ENCODE assay signal across 8 mouse cellular contexts in the genomic region with DNA sequence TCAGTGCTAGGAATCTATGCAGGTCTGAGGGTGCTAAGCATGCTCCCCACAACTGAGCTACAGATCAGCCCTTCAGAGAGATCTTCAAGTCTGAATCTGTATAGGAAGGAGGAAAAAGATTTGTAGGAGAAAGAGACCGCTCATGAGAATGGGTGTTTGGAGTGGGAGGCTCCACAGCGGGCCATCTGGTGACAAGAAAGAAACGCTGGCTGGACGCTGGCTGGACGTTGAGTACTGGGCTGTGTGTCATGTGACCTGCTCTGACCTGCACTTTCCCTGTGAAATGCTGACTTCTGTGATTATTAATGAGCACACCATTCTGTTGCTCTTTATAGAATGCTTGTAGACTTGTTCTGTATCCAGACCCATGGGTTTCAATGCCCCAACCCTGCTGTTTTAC. TPM values are rescaled to one million over a fixed set of nuclear protein-coding genes. Genes with fewer than 3 reads are reported as not detected.
DNase-seq lines count a peak whose midpoint lies in the region; ATAC-seq and TF ChIP-seq lines count a peak whose summit lies in the region.
"Had no signal": no experiment of that assay in that cellular context is flagged by ENCODE, and none has a peak within 500 bp of the region (broad histone marks: within the 10 kb centered on the region; RNA-seq: fewer than 3 reads in every experiment).

No protein-coding gene starts in this region.

- DNase-seq in midbrain, postnatal 0 days (ENCODE audit: low spot score) = peak; percentile 22
- DNase-seq in gastrocnemius, postnatal 14 days = peak; percentile 66
- DNase-seq in frontal cortex, postnatal 14 days (ENCODE audit: low spot score in 2 of 2) = no peak
- no peak for DNase-seq in left cerebral cortex, postnatal 14 days (ENCODE audit: low spot score in 2 of 2)
- DNase-seq: liver had no signal

- no peak overlapping the region for H3K27ac ChIP-seq in midbrain, postnatal 0 days (ENCODE audit: low read depth, low read length)
- no peak overlapping the region for H3K27ac ChIP-seq in midbrain, embryonic 15.5 days
- H3K27ac ChIP-seq in kidney, embryonic 15.5 days = peak overlapping the region; percentile 77
- peak overlapping the region; percentile 83 for H3K27ac ChIP-seq in stomach, embryonic 14.5 days (ENCODE audit: low read length)

- H3K9me3 ChIP-seq in midbrain, postnatal 0 days (ENCODE audit: low read length) = no peaks in the 10 kb centered on the region
- H3K9me3 ChIP-seq in midbrain, embryonic 15.5 days = no peaks in the 10 kb centered on the region
- H3K9me3 ChIP-seq in kidney, embryonic 15.5 days (replicated peaks) = no peaks in the 10 kb centered on the region
- H3K9me3 ChIP-seq in stomach, embryonic 14.5 days (ENCODE audit: control insufficient read depth, low read depth, low read length) = no peaks in the 10 kb centered on the region

- H3K36me3 ChIP-seq in midbrain, postnatal 0 days (ENCODE audit: insufficient read depth, low read length) = peaks cover 28% of the 10 kb centered on the region
- H3K36me3 ChIP-seq in midbrain, embryonic 15.5 days (replicated peaks) = peaks cover 10% of the 10 kb centered on the region; the same call in 1 of the 2 replicates
- peaks cover 26% of the 10 kb centered on the region for H3K36me3 ChIP-seq in kidney, embryonic 15.5 days
- no peaks in the 10 kb centered on the region for H3K36me3 ChIP-seq in stomach, embryonic 14.5 days (ENCODE audit: control insufficient read depth, insufficient read depth, low read length)

- no peaks in the 10 kb centered on the region for H3K27me3 ChIP-seq in midbrain, postnatal 0 days (ENCODE audit: insufficient read depth, low read length)
- H3K27me3 ChIP-seq in midbrain, embryonic 15.5 days (replicated peaks) = no peaks in the 10 kb centered on the region
- no peaks in the 10 kb centered on the region for H3K27me3 ChIP-seq in kidney, embryonic 15.5 days
- H3K27me3 ChIP-seq in stomach, embryonic 14.5 days (ENCODE audit: control insufficient read depth, insufficient read depth, low read length) = no peaks in the 10 kb centered on the region

- no peak overlapping the region for H3K4me3 ChIP-seq in midbrain, postnatal 0 days (ENCODE audit: low read depth, low read length)
- H3K4me3 ChIP-seq in midbrain, embryonic 15.5 days = no peak overlapping the region
- no peak overlapping the region for H3K4me3 ChIP-seq in kidney, embryonic 15.5 days (replicated peaks)
- no peak overlapping the region for H3K4me3 ChIP-seq in stomach, embryonic 14.5 days (ENCODE audit: low read depth, low read length)

- WGBS in midbrain, postnatal 0 days = 38% methylated on average over 5 of the region's 5 CpGs
- WGBS in midbrain, embryonic 15.5 days = 58% methylated on average over 5 of the region's 5 CpGs
- 30% methylated on average over 5 of the region's 5 CpGs for WGBS in kidney, embryonic 15.5 days
- WGBS in stomach, embryonic 14.5 days = 31% methylated on average over 5 of the region's 5 CpGs

- H3K4me1 ChIP-seq in midbrain, postnatal 0 days (ENCODE audit: insufficient read depth, low read length) = no peaks in the 10 kb centered on the region
- H3K4me1 ChIP-seq in midbrain, embryonic 15.5 days = no peaks in the 10 kb centered on the region
- H3K4me1 ChIP-seq in kidney, embryonic 15.5 days = peaks cover 18% of the 10 kb centered on the region
- H3K4me1 ChIP-seq in stomach, embryonic 14.5 days (ENCODE audit: control insufficient read depth, insufficient read depth, low read length) = peaks cover 12% of the 10 kb centered on the region; the same call in 1 of the 2 replicates

- intact Hi-C loops in gastrocnemius, postnatal 14 days (cut with DNase I; ENCODE audit: low total_unique reads) = no loop called here
- intact Hi-C loops in left cerebral cortex, postnatal 14 days (cut with DNase I) = no loop called here

- H3K9ac ChIP-seq in midbrain, postnatal 0 days (replicated peaks; ENCODE audit: low read length, poor library complexity, severe bottlenecking) = no peak overlapping the region
- no peak overlapping the region for H3K9ac ChIP-seq in midbrain, embryonic 15.5 days
- no peak overlapping the region for H3K9ac ChIP-seq in kidney, embryonic 15.5 days
- no peak overlapping the region for H3K9ac ChIP-seq in stomach, embryonic 14.5 days (replicated peaks; ENCODE audit: low read depth, low read length)

- no peak for ATAC-seq in midbrain, postnatal 0 days (ENCODE audit: low FRiP score)
- ATAC-seq in midbrain, embryonic 15.5 days (replicated peaks) = no peak
- ATAC-seq in kidney, embryonic 15.5 days (replicated peaks; ENCODE audit: low FRiP score) = peak; percentile 59
- ATAC-seq in stomach, embryonic 14.5 days (ENCODE audit: insufficient number of reproducible peaks, insufficient read depth, low FRiP score, low read depth) = peak; percentile 53; the same call in 1 of the 2 replicates

- TF ChIP-seq CTCF in midbrain, postnatal 0 days (IDR thresholded peaks at IDR 0.05) = no peak

- H3K4me2 ChIP-seq in midbrain, postnatal 0 days (ENCODE audit: low read depth, low read length, poor library complexity, severe bottlenecking) = no peak overlapping the region
- H3K4me2 ChIP-seq in midbrain, embryonic 15.5 days = no peak overlapping the region
- 0 out of 2 replicates have a peak overlapping the region, but pooled peaks have one; percentile 3 for H3K4me2 ChIP-seq in kidney, embryonic 15.5 days
- H3K4me2 ChIP-seq in stomach, embryonic 14.5 days (replicated peaks; ENCODE audit: low read depth, low read length) = no peak overlapping the region

RNA-seq across cellular contexts. Expression of a gene that starts 39.7 kb away (rescaled TPM):
- 2.9 and 6.4 TPM in 2 replicates for total RNA-seq in midbrain, postnatal 0 days (2014; rRNA removed)
- 6.6 and 8.8 TPM in 2 replicates for polyA plus RNA-seq in midbrain, postnatal 0 days (2015; fragmentation: Nextera tagmentation; extraction: Ambion mirVana)
- 12.2 and 12.7 TPM in 2 replicates for polyA plus RNA-seq in midbrain, embryonic 15.5 days (2015; fragmentation: Nextera tagmentation; extraction: Ambion mirVana)
- total RNA-seq in gastrocnemius, postnatal 14 days (2021) = 1 to 10 TPM; 4.1 TPM
- polyA plus RNA-seq in kidney, embryonic 15.5 days (2015; fragmentation: Nextera tagmentation; extraction: Ambion mirVana) = 37.8 and 45.0 TPM in 2 replicates
- 38.2 and 47.1 TPM in 2 replicates for polyA plus RNA-seq in stomach, embryonic 14.5 days (2014; fragmentation: Nextera tagmentation; extraction: Ambion mirVana)
- total RNA-seq in left cerebral cortex, postnatal 14 days (2021) = 1 to 10 TPM; 2.5 to 4.0 TPM

RNA-seq across cellular contexts. Expression of a gene that starts 40.1 kb away (rescaled TPM):
- 103 and 112 TPM in 2 replicates for total RNA-seq in midbrain, postnatal 0 days (2014; rRNA removed)
- 106 and 114 TPM in 2 replicates for polyA plus RNA-seq in midbrain, postnatal 0 days (2015; fragmentation: Nextera tagmentation; extraction: Ambion mirVana)
- 77.5 and 80.1 TPM in 2 replicates for polyA plus RNA-seq in midbrain, embryonic 15.5 days (2015; fragmentation: Nextera tagmentation; extraction: Ambion mirVana)
- total RNA-seq in gastrocnemius, postnatal 14 days (2021) = 100 to 1,000 TPM; 889 to 917 TPM
- 66.8 and 72.0 TPM in 2 replicates for polyA plus RNA-seq in kidney, embryonic 15.5 days (2015; fragmentation: Nextera tagmentation; extraction: Ambion mirVana)
- polyA plus RNA-seq in stomach, embryonic 14.5 days (2014; fragmentation: Nextera tagmentation; extraction: Ambion mirVana) = 78.2 and 95.1 TPM in 2 replicates
- 10 to 100 TPM; 40.5 to 44.9 TPM for total RNA-seq in left cerebral cortex, postnatal 14 days (2021)

Comparison
In these comparisons a context has a peak if more than half of its experiments do, and no peak if none do; other contexts are left out.
1. ATAC-seq: peak in kidney, embryonic 15.5 days (single experiment) and stomach, embryonic 14.5 days (single experiment); none in midbrain, postnatal 0 days (single experiment) and midbrain, embryonic 15.5 days (single experiment).
2. DNase-seq: peak in midbrain, postnatal 0 days (single experiment) and gastrocnemius, postnatal 14 days (single experiment); none in frontal cortex, postnatal 14 days (0 of 2) and left cerebral cortex, postnatal 14 days (0 of 2).
3. H3K27ac ChIP-seq: peak in kidney, embryonic 15.5 days (single experiment) and stomach, embryonic 14.5 days (single experiment); none in midbrain, postnatal 0 days (single experiment) and midbrain, embryonic 15.5 days (single experiment).